ENCODE assay signal across 15 mouse cellular contexts in the genomic region with DNA sequence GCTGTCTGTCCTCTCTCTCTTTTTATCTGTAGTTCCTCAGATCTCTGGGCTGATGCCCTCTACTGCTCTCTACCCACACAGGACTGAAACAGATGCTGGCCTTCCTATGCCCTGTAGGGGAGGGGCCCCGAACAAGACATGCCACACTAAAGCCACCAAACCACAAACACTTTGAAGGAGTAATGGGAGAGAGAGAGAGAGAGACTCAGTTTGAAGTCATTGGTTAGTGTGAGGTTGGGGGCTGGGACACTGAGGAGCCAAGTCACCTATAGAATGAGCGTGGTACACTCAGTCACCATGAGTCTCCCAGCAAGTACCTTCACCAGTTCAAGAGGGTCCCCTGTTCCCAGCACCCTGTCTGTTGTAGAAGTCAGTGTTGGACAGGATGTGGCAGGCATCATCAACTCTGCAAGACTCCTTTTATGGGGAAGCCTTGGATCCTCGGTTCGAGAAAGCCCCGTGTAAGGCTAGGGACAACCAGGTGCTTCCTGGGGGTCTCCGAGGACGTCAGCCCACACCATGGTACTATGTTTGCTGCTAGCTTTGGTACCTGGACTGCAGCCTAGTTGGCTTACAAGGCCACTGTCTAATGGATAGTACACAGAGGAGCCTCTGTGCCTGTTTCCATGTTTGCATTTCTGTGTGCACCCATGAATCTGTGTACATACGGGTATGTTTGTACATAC. TPM values are rescaled to one million over a fixed set of nuclear protein-coding genes. Genes with fewer than 3 reads are reported as not detected.
DNase-seq lines count a peak whose midpoint lies in the region; ATAC-seq and TF ChIP-seq lines count a peak whose summit lies in the region.
"Had no signal": no experiment of that assay in that cellular context is flagged by ENCODE, and none has a peak within 500 bp of the region (broad histone marks: within the 10 kb centered on the region; RNA-seq: fewer than 3 reads in every experiment).

No protein-coding gene starts in this region.

- no peaks in the 10 kb centered on the region for H3K79me3 ChIP-seq in C2C12 (ENCODE audit: low read depth)

- H3K27me3 ChIP-seq in liver, embryonic 15.5 days, result no peaks in the 10 kb centered on the region
- no peaks in the 10 kb centered on the region for H3K27me3 ChIP-seq in C2C12 (ENCODE audit: control insufficient read depth, insufficient read depth, insufficient read length)
- no peaks in the 10 kb centered on the region for H3K27me3 ChIP-seq in hindbrain, embryonic 13.5 days
- H3K27me3 ChIP-seq: limb, embryonic 12.5 days; lung, embryonic 15.5 days; neural tube, embryonic 15.5 days had no signal

- ATAC-seq in liver, embryonic 15.5 days (ENCODE audit: insufficient read depth), result no peak
- ATAC-seq in hindbrain, embryonic 13.5 days (ENCODE audit: low FRiP score), result no peak
- ATAC-seq: intestine, postnatal 0 days had no signal

- H3ac ChIP-seq in C2C12 (ENCODE audit: control insufficient read depth, insufficient read length, low read depth), result no peak overlapping the region

- H3K9me3 ChIP-seq in liver, embryonic 15.5 days (replicated peaks), result no peaks in the 10 kb centered on the region
- no peaks in the 10 kb centered on the region for H3K9me3 ChIP-seq in hindbrain, embryonic 13.5 days
- H3K9me3 ChIP-seq: limb, embryonic 12.5 days; lung, embryonic 15.5 days; neural tube, embryonic 15.5 days had no signal

- TF ChIP-seq CTCF in gastrocnemius, adult 2 months (IDR thresholded peaks at IDR 0.05), result no peak
- TF ChIP-seq CTCF in C2C12 (IDR thresholded peaks at IDR 0.05; ENCODE audit: control insufficient read depth, insufficient read depth, insufficient read length), result no peak

- no peak overlapping the region for H3K9ac ChIP-seq in liver, embryonic 15.5 days
- no peak overlapping the region for H3K9ac ChIP-seq in hindbrain, embryonic 13.5 days
- H3K9ac ChIP-seq: limb, embryonic 12.5 days; lung, embryonic 15.5 days; neural tube, embryonic 15.5 days had no signal

- intact Hi-C loops in gastrocnemius, adult 2 months (cut with DNase I), result no loop called here

- no peak overlapping the region for H3K4me2 ChIP-seq in liver, embryonic 15.5 days
- H3K4me2 ChIP-seq in hindbrain, embryonic 13.5 days, result no peak overlapping the region
- H3K4me2 ChIP-seq: limb, embryonic 12.5 days; lung, embryonic 15.5 days; neural tube, embryonic 15.5 days had no signal

- H3K4me3 ChIP-seq in gastrocnemius, adult 2 months, result no peak overlapping the region
- no peak overlapping the region for H3K4me3 ChIP-seq in liver, embryonic 15.5 days (replicated peaks)
- H3K4me3 ChIP-seq in C2C12 (ENCODE audit: insufficient read depth, poor library complexity, severe bottlenecking), result no peak overlapping the region
- no peak overlapping the region for H3K4me3 ChIP-seq in hindbrain, embryonic 13.5 days
- H3K4me3 ChIP-seq: limb, embryonic 12.5 days; lung, embryonic 15.5 days; neural tube, embryonic 15.5 days had no signal

- WGBS in liver, embryonic 15.5 days (ENCODE audit: insufficient replicate concordance), result 43% methylated on average over 8 of the region's 8 CpGs
- WGBS in hindbrain, embryonic 13.5 days, result 91% methylated on average over 8 of the region's 8 CpGs

- DNase-seq in gastrocnemius, adult 2 months, result peak; percentile 14
- no peak for DNase-seq in gastrocnemius, adult 18-20 months (ENCODE audit: low spot score)
- DNase-seq in liver, result no peak
- DNase-seq in induced T-regulatory cell, adult 2 months (ENCODE audit: low read depth), result peak; percentile 51
- no peak for DNase-seq in left cerebral cortex, adult 8-10 months (ENCODE audit: low spot score in 2 of 2)
- DNase-seq: cerebellum, adult 8-10 months; embryo, embryonic 11 days; layer of hippocampus, postnatal 36 days had no signal

- H3K79me2 ChIP-seq in C2C12 (ENCODE audit: control insufficient read depth, insufficient read depth), result no peaks in the 10 kb centered on the region

- H3K27ac ChIP-seq in gastrocnemius, adult 2 months, result peak overlapping the region; percentile 65
- peak overlapping the region; percentile 48 for H3K27ac ChIP-seq in liver, embryonic 15.5 days (replicated peaks)
- H3K27ac ChIP-seq in hindbrain, embryonic 13.5 days, result no peak overlapping the region
- H3K27ac ChIP-seq: limb, embryonic 12.5 days; lung, embryonic 15.5 days; neural tube, embryonic 15.5 days had no signal

- peaks cover 40% of the 10 kb centered on the region for H3K4me1 ChIP-seq in liver, embryonic 15.5 days (replicated peaks)
- H3K4me1 ChIP-seq in hindbrain, embryonic 13.5 days (replicated peaks), result peaks cover 31% of the 10 kb centered on the region

- no peaks in the 10 kb centered on the region for H3K36me3 ChIP-seq in liver, embryonic 15.5 days (replicated peaks)
- no peaks in the 10 kb centered on the region for H3K36me3 ChIP-seq in C2C12 (ENCODE audit: control insufficient read depth, insufficient read depth)
- H3K36me3 ChIP-seq in hindbrain, embryonic 13.5 days, result no peaks in the 10 kb centered on the region
- H3K36me3 ChIP-seq: limb, embryonic 12.5 days; lung, embryonic 15.5 days; neural tube, embryonic 15.5 days had no signal

TF ChIP-seq in C2C12, 6 proteins besides CTCF, POLR2A, EP300 and RAD21:
- no peak for TF ChIP-seq MAX (IDR thresholded peaks at IDR 0.05)
- no peak for TF ChIP-seq CEBPB (IDR thresholded peaks at IDR 0.05; ENCODE audit: low read depth)
- peak; percentile 3 for TF ChIP-seq MYOD1 (IDR thresholded peaks at IDR 0.05; ENCODE audit: control insufficient read depth, insufficient read length, low read depth)
- TF ChIP-seq USF1 (IDR thresholded peaks at IDR 0.05; ENCODE audit: low read depth), result no peak
- TF ChIP-seq FOSL1 (IDR thresholded peaks at IDR 0.05; ENCODE audit: insufficient read depth, low read length, poor library complexity, severe bottlenecking), result no peak
- TF ChIP-seq MYOG (IDR thresholded peaks at IDR 0.05; ENCODE audit: control insufficient read depth, extremely low read depth, insufficient read length), result no peak

RNA-seq across cellular contexts. Expression of a gene that starts 17.7 kb away (rescaled TPM):
- 10 to 100 TPM; 13.4 to 58.6 TPM for total RNA-seq in gastrocnemius, adult 2 months (2021)
- total RNA-seq in gastrocnemius, adult 18-20 months (2021), result 10 to 100 TPM; 23.5 to 27.8 TPM
- polyA plus RNA-seq in liver, embryonic 15.5 days (2015; fragmentation: Nextera tagmentation; extraction: Ambion mirVana), result 5.3 and 6.8 TPM in 2 replicates
- polyA plus RNA-seq in C2C12 (2012; fragmentation: generic; extraction: Trizol), result 9.3 TPM
- 10 to 100 TPM; 14.3 to 21.7 (median 18.2) TPM for total RNA-seq in left cerebral cortex, adult 8-10 months (2022)
- polyA plus RNA-seq in hindbrain, embryonic 13.5 days (2015; fragmentation: Nextera tagmentation; extraction: Ambion mirVana), result 20.1 and 23.4 TPM in 2 replicates

Comparison
In these comparisons a context has a peak if more than half of its experiments do, and no peak if none do; other contexts are left out.
1. DNase-seq: peak in gastrocnemius, adult 2 months (single experiment) and induced T-regulatory cell, adult 2 months (single experiment); none in gastrocnemius, adult 18-20 months (single experiment), liver (single experiment) and left cerebral cortex, adult 8-10 months (0 of 2).